Mouse (Mus musculus): ENCODE results near the gene Zbtb2. TPM values are rescaled to one million over a fixed set of nuclear protein-coding genes. Genes with fewer than 3 reads are reported as not detected.

The Zbtb2 gene
- total and polyA plus RNA-seq, 3 experiments = 6.1 to 11.4 (median 11.1) TPM

GRCm38 (mm10) chr10:4391851-4392250 is 3.9 kb upstream of the Zbtb2 start:
- peak; percentile 48 for DNase-seq (ENCODE audit: extremely low read depth)

GRCm38 (mm10) chr10:4391076-4391475 is 3.2 kb upstream of the Zbtb2 start:
- in situ Hi-C loops (cut with MboI; ENCODE audit: low pct_ligation_motif_present, low pct_unique_long_range_greater_than_20kb, low sequenced_read_pairs) = no loop called here
- H3K9me3 ChIP-seq (replicated peaks; ENCODE audit: low read length) = no peaks in the 10 kb centered on the region
- H3K4me2 ChIP-seq (ENCODE audit: insufficient read depth, low read depth, poor library complexity, severe bottlenecking) = no peak overlapping the region
- peaks cover 13 to 40% of the 10 kb centered on the region in 2 experiments for H3K4me1 ChIP-seq (ENCODE audit: control insufficient read depth in 1 of 2, insufficient read depth in 2 of 2)
- dilution Hi-C loops (cut with MboI; ENCODE audit: extremely low pct_ligation_motif_present, extremely low pct_unique_long_range_greater_than_20kb, low sequenced_read_pairs) = no loop called here
- peaks cover 80% of the 10 kb centered on the region for H3K79me2 ChIP-seq (replicated peaks; ENCODE audit: control insufficient read depth, extremely low read depth, insufficient read depth, poor library complexity, severe bottlenecking)
- no peak overlapping the region for H3K27ac ChIP-seq (ENCODE audit: insufficient read depth, low read depth)
- no peak for TF ChIP-seq KAT2A (IDR thresholded peaks at IDR 0.05; ENCODE audit: insufficient replicate concordance, low read length)
- TF ChIP-seq UBTF (IDR thresholded peaks at IDR 0.05; ENCODE audit: low read depth, low read length) = no peak
- TF ChIP-seq JUN (IDR thresholded peaks at IDR 0.05; ENCODE audit: insufficient read depth, low read depth, low read length) = no peak
- TF ChIP-seq MEF2A (IDR thresholded peaks at IDR 0.05; ENCODE audit: borderline replicate concordance, low read depth, low read length) = no peak
- no peak for TF ChIP-seq ZNF384 (IDR thresholded peaks at IDR 0.05; ENCODE audit: low read depth, low read length)
- no peak for TF ChIP-seq NELFE (IDR thresholded peaks at IDR 0.05; ENCODE audit: low read depth, low read length)
- no peak for TF ChIP-seq POLR2AphosphoS2 (IDR thresholded peaks at IDR 0.05; ENCODE audit: low read depth, low read length)
- no peak for TF ChIP-seq RCOR1 (conservative IDR thresholded peaks at IDR 0.05; ENCODE audit: low read depth, low read length)
- TF ChIP-seq IRF4 (IDR thresholded peaks at IDR 0.05; ENCODE audit: low read depth, low read length) = no peak
- TF ChIP-seq ZC3H11A (IDR thresholded peaks at IDR 0.05; ENCODE audit: low read depth, low read length) = no peak
- TF ChIP-seq RAD21 (IDR thresholded peaks at IDR 0.05; ENCODE audit: low read depth, low read length) = no peak
- TF ChIP-seq GABPA (IDR thresholded peaks at IDR 0.05; ENCODE audit: insufficient replicate concordance, low read depth, low read length) = no peak
- TF ChIP-seq USF2 (conservative IDR thresholded peaks at IDR 0.05; ENCODE audit: low read depth, low read length) = no peak
- TF ChIP-seq CTCF (conservative IDR thresholded peaks at IDR 0.05 in 1 of 2, IDR thresholded peaks at IDR 0.05 in 1 of 2; ENCODE audit: low read depth in 2 of 2, low read length in 2 of 2) = no peak
- DNase-seq (ENCODE audit: extremely low read depth) = no peak
- no peak overlapping the region for H3K9ac ChIP-seq (ENCODE audit: insufficient read depth, low read depth)
- no peaks in the 10 kb centered on the region for H3K27me3 ChIP-seq (replicated peaks)
- peaks cover 15 to 51% of the 10 kb centered on the region in 2 experiments for H3K36me3 ChIP-seq (replicated peaks in 1 of 2; ENCODE audit: control insufficient read depth in 1 of 2, insufficient read depth in 1 of 2, low read length in 1 of 2)
- H3K4me3 ChIP-seq (replicated peaks in 1 of 3; ENCODE audit: low read depth in 2 of 3, low read length in 2 of 3, poor library complexity in 1 of 3) = no peak overlapping the region

More at GRCm38 (mm10) chr10:4391851-4392250, 3.9 kb upstream of the Zbtb2 start:
- H3K4me3 ChIP-seq (replicated peaks in 1 of 3; ENCODE audit: low read depth in 2 of 3, low read length in 2 of 3, poor library complexity in 1 of 3) = no peak overlapping the region
- H3K9me3 ChIP-seq (replicated peaks; ENCODE audit: low read length) = no peaks in the 10 kb centered on the region
- in situ Hi-C loops (cut with MboI; ENCODE audit: low pct_ligation_motif_present, low pct_unique_long_range_greater_than_20kb, low sequenced_read_pairs) (no loop called here), dilution Hi-C loops (cut with MboI; ENCODE audit: extremely low pct_ligation_motif_present, extremely low pct_unique_long_range_greater_than_20kb, low sequenced_read_pairs) (no loop called here)
- H3K27ac ChIP-seq (ENCODE audit: insufficient read depth, low read depth) = no peak overlapping the region
- no peak overlapping the region for H3K9ac ChIP-seq (ENCODE audit: insufficient read depth, low read depth)
- no peaks in the 10 kb centered on the region for H3K27me3 ChIP-seq (replicated peaks)
- TF ChIP-seq POLR2A (IDR thresholded peaks at IDR 0.05; ENCODE audit: low read depth, low read length) (no peak), CTCF (conservative IDR thresholded peaks at IDR 0.05 in 1 of 2, IDR thresholded peaks at IDR 0.05 in 1 of 2; ENCODE audit: low read depth in 2 of 2, low read length in 2 of 2) (peak; percentile 6 to 72; a peak in 2 of 4 replicates), ETS1 (conservative IDR thresholded peaks at IDR 0.05; ENCODE audit: low read depth, low read length) (no peak), SIN3A (IDR thresholded peaks at IDR 0.05; ENCODE audit: low read length) (no peak), USF2 (conservative IDR thresholded peaks at IDR 0.05; ENCODE audit: low read depth, low read length) (no peak), RCOR1 (conservative IDR thresholded peaks at IDR 0.05; ENCODE audit: low read depth, low read length) (no peak), E2F4 (IDR thresholded peaks at IDR 0.05; ENCODE audit: insufficient replicate concordance, low read depth, low read length) (0 out of 2 replicates have a peak, but pooled peaks have one; percentile 51), MYC (IDR thresholded peaks at IDR 0.05; ENCODE audit: low read depth, low read length) (no peak), RAD21 (IDR thresholded peaks at IDR 0.05; ENCODE audit: low read depth, low read length) (peak; percentile 36), USF1 (IDR thresholded peaks at IDR 0.05; ENCODE audit: low read depth, low read length) (no peak), CHD1 (IDR thresholded peaks at IDR 0.05; ENCODE audit: low read depth, low read length) (no peak), SMC3 (IDR thresholded peaks at IDR 0.05; ENCODE audit: low read depth, low read length) (peak; percentile 33), MAFK (IDR thresholded peaks at IDR 0.05; ENCODE audit: insufficient replicate concordance, low read length) (no peak)
- peaks cover 13 to 40% of the 10 kb centered on the region in 2 experiments for H3K4me1 ChIP-seq (ENCODE audit: control insufficient read depth in 1 of 2, insufficient read depth in 2 of 2)
- H3K36me3 ChIP-seq (replicated peaks in 1 of 2; ENCODE audit: control insufficient read depth in 1 of 2, insufficient read depth in 1 of 2, low read length in 1 of 2) = peaks cover 18 to 53% of the 10 kb centered on the region in 2 experiments
- H3K79me2 ChIP-seq (replicated peaks; ENCODE audit: control insufficient read depth, extremely low read depth, insufficient read depth, poor library complexity, severe bottlenecking) = peaks cover 77% of the 10 kb centered on the region
- H3K4me2 ChIP-seq (ENCODE audit: insufficient read depth, low read depth, poor library complexity, severe bottlenecking) = no peak overlapping the region
